Mouse (Mus musculus) ES-Bruce4 (cell line): ENCODE data around the gene Tpt1.

Source experiments
- CTCF ChIP-seq: IDR thresholded peaks from one replicate; pipeline ENCODE4 v1.8.1; 2011; ENCODE audit warnings: low read depth, low read length
- POLR2A ChIP-seq: IDR thresholded peaks from one replicate; pipeline ENCODE4 v1.8.1; 2011; ENCODE audit warnings: low read length; ENCODE audit not compliant: insufficient read depth

DNA sequence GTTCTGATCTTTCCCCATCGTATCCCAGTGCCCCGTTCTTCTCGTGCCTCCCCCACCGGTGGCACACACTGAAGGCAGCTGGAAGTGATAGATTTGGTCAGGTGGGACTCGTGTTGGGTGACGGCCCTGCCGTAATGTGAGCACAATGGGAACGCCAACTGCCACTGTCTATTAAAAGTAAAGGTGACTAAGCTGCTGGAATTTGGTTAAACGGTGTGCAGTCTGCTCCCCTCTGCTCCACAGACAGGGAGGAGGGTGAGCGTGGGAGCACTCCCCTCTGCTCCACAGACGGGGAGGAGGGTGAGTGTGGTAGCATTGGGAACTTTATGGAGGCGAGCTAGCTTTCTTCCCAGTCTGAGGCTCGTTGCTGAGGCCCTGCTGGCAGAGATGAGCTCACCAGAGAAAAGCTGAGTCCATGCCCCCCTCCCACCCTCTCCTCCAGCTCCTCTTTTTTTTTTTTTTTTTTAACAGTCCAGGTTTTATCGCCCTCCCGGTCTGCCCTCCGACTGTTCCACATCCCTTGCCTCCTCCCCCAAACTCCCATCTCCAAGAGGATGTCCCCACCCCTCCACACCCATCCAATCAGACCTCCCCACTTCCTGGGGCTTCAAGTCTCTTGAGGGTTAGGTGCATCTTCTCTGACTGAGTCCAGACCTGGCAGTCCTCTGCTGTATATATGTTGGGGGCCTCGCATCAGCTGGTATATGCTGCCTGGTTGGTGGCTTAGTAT lies 10.5 kb downstream of the Tpt1 start:
- TF ChIP-seq CTCF = no peak
- no peak for TF ChIP-seq POLR2A
